Mouse (Mus musculus): ENCODE measurements at regions not wholly inside any gene's neighbourhood (a gene's known extent, or its start where the extent isn't known, plus 50 kb on each side); places are given as distances from the start of the nearest gene placed in this dataset.

DNA sequence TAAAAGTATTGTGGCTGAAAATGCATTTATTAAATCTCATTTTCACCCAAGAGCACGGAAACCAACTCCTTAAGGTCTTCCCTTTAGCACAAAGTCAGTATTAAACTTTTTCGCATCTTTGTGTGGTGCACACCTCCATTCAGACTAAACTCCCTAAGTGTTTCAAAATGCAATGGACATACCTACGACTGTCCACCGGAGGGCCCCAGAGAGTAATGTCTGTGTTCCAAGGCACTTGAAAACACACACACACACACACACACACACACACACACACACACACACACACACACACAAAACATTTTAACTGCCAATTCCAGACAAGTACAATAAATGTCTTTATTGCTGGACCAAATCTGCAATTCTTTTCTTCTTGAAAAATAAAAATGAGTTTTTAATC is 243.7 kb downstream of the Foxa2 start:
- no peak for DNase-seq

GRCm38 (mm10) chr2:147791434-147791833 is 255.3 kb downstream of the Foxa2 start:
- DNase-seq, result no peak

DNA sequence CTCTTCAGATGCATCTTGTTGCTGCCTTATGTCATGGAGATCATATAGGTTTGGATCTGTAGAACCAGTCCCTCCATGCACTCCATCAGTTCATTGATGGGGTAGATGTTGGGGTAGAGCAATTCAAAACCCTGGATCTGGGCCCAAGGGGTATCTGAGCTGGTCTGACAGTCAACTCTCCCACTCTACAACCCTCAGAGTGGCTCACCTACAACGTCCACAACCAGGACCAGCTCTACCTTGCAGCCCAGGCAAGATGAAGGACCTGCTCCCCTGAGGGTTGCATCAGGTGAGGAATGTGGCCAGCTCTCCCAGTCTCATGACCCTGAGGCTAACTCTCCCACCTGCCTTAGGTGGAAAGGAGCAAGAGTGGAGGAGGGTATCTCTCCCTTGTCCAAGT is 256.9 kb downstream of the Foxa2 start:
- DNase-seq, result no peak

GRCm38 (mm10) chr2:147789268-147789667 is 257.5 kb downstream of the Foxa2 start:
- peak in 1 of 2 experiments; percentile 8 for DNase-seq

GRCm38 (mm10) chr2:147788001-147788400 is 258.8 kb downstream of the Foxa2 start:
- no peak for DNase-seq

GRCm38 (mm10) chr2:147782496-147782895 is 264.3 kb downstream of the Foxa2 start:
- no peak for DNase-seq

DNA sequence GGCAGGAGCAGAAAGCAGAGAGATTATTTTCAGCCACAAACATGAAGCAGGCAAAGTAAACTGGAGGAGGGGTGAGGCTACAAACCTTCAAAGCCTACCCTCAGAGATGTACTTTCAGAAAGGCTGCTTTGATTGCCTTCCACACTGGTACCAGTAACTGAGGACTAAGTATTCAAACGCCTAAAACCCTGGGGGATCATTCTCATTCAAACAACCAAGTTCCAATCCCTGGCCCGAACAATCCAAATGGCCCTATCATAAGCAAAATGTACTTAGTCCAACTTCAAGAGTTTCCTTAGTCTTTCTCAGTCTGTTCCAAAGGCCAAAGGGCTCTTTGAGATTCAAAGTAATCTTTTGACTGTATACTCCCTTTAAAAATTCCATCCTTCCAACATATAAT is 270.5 kb downstream of the Foxa2 start:
- DNase-seq, result no peak

GRCm38 (mm10) chr2:147772579-147772978 is 274.2 kb downstream of the Foxa2 start:
- DNase-seq, result no peak

GRCm38 (mm10) chr2:147753089-147753488 is 293.7 kb downstream of the Foxa2 start:
- no peak for DNase-seq

DNA sequence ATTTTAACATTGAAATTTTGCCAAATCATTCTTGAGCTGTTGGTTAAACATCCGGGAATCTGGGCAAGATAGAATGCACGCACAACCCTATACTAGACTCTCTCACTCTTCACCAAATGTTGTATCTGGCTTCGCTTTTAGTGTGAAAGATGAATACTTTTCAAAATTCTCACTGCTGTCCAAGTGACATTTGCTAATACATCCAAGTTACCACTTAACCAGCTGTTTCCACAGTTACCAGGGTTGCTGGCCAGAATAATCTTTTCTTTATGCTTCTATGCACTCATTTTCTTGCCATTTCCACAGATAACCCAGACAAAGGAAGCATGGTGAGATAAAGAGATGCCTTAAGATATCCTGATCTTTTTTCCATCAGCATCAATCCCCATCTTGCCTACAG is 294.9 kb downstream of the Foxa2 start:
- DNase-seq, result no peak

DNA sequence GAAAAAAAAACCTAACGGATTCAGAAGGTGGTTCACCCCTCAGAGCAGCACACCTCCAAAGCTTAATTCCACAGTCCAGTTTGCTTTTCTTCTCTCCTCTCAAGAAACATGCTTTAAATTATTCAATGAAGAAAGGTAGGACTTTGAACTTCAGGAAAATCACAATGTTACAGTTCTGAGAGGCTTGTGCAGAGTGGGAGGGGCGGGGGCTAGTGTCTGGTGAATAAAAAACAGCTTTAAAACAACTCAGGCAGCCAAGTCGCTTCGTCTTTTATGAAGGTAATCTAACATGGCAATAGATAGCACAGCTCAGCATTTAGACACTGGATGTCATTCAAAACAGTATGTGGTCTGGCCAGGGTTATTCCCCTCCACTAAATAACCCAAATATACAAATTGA is 298.8 kb downstream of the Foxa2 start:
- DNase-seq, result no peak

DNA sequence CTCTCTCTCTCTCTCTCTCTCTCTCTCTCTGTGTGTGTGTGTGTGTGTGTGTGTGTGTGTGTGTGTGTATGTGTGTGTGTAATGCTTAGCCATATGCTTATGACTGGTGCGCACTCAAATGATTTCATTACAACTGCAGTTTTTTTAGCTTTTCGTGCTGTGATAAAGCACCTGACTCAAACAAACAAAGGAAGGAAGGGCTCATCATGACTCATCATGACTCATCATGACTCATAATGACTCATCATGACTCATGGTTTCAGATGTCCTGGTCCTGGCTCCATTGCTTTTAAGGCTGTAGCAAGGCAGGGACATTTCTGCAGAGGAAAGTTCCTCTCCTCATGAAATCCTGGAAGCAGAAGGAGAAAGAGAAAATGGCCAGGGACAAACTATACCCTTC is 302.9 kb downstream of the Foxa2 start:
- no peak for DNase-seq

- DNase-seq, result no peak
Observed at GRCm38 (mm10) chr2:147738307-147738872, 308.4 kb downstream of the Foxa2 start.

GRCm38 (mm10) chr2:147727396-147727795 is 319.4 kb downstream of the Foxa2 start:
- no peak for DNase-seq

- no peak for DNase-seq
Observed at GRCm38 (mm10) chr2:147718936-147719335, 327.8 kb downstream of the Foxa2 start.

DNA sequence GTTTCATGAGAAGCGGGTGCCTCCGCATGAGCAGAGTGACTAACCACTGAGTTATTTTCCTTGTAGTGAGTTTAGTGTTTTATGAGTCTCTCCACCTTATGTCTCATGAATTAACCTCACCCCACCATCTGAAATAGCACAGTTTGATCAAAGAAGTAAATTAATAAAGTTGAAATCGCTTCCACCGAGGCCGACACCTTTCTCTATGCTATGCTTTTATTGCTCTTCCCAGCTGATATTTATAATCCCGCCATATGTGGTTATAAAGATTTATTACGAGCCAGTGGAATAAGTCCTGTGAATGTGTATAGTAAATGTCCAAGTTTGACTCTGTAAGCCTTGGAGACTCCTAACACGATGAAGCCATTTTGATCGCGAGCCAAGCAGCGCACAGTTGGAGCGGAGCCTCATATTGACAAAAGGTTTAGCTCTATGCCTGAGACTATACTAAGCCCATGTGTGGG is 329.3 kb downstream of the Foxa2 start:
- DNase-seq, result no peak

DNA sequence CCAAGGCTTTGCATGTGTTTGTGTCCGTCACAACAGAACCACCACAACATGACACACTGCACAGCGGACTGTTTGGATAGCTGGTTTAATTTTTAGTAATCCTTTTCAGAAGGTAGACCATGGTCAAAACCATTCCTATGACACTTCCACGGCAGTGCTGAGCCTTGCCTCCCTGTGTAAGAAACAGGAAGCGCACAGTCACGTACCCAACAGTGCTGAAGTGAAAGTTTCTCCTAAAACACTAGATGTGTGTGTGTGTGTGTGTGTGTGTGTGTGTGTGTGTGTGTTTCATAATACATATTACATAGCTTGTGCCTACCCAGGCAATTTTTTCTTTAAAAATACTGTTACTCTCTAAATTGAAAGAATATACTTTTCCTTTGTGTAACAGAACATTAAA is 331.0 kb downstream of the Foxa2 start:
- no peak for DNase-seq

DNA sequence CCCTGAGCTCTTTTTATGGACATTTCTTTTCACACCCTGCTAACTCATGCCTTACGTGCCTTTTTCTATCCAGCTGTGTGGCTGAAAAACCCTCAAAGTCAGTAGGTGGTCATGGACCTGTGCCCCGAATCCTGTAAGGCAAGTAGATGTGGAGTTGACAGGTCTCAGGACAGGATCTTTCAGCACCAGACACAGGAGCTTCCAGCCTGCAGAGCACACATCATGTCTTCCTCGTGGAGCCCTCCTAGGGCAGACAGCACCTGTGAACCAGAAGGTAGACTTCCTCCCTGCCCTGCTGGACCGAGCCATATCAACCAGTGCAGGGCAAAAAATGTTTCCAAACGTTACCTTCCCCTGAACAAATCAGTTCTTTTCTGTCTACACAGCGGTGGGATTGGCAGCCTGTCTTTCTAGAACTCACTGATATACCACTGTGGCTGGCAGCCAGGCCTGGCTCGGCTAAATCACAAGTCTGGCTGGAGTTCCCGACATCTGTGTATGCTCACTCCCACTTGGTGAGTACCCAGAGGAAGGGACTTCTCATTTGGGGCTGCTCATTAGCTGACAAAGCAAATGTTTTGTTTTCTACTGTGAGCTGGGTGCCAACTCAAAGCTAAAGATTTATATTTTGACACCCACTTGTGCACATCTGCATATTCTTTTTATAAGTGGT is 336.0 kb downstream of the Foxa2 start:
- DNase-seq, result no peak

DNA sequence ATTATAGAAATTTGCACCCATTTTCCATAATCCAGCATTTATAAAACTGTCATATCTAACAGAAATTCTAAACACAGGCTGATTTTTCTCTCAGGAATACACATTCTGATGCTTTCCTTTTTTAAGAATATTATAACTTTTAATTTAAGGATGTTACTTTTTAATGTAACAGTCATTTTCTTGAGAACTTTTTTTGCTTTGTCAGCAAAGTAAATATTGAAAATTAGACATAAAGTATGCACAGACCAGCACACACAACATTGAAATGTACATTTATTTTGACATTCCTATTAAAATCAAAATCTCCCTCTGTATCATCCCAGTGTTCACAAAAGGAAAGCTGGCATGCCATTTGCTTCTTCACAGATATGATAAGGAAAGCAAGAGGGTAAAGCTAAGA is 337.0 kb downstream of the Foxa2 start:
- DNase-seq, result no peak

GRCm38 (mm10) chr2:147707156-147707555 is 339.6 kb downstream of the Foxa2 start:
- no peak for DNase-seq

DNA sequence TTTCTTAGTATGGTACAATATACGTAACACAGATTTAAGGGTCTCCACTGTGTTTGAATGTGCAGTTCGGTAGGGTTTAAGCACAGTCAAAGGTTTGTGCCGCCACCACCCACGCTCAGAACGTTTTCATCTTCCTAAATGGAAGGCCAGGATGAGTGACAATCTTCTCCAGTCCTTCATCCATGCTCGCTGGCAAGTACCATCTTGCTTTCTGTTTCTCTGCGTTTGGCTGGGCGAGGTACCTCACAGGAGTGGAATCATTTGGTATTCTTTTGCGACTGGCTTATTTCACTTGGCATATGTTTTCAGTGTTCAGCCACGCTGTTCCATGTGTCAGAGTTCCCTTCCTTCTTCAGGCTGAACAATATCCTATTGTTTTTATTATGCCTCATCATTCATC is 342.3 kb downstream of the Pax1 start:
- no peak for DNase-seq

DNA sequence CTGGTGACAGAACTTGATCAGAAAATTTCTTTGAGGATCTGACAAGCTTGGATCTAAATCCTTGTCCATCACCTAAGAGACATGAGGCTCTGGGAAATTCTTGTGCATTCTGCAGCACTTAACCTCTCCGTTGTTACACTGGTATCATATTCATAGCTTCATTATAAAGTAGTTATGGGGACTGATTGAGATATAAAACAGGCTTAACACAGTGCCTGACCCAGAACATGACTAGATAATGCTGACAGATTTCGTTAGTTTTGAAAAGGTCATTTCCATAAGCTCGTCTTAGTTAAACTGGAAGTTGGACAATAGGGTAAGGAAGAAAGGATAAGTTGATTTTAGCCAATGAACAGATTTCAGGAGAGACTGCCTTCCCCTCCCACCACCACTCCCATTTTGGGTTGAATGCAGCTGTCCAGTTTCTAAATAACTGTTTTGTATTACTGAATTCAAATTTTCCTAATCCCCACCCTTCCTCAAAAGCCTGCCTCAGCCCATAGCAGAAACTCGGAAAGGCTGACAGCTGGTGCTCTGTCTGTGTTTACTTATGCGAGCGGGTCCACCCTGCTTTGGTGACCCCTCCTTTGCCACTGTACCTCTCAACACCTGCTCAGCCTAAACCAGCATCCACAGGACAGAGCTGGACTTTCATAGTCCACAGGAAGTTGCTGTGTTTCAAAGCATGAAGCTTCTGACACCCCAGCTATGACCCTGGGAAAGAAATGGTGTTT is 340.8 kb downstream of the Pax1 start:
- no peak for DNase-seq

- no peak for DNase-seq
Observed at GRCm38 (mm10) chr2:147699524-147700081, 337.9 kb downstream of the Pax1 start.

DNA sequence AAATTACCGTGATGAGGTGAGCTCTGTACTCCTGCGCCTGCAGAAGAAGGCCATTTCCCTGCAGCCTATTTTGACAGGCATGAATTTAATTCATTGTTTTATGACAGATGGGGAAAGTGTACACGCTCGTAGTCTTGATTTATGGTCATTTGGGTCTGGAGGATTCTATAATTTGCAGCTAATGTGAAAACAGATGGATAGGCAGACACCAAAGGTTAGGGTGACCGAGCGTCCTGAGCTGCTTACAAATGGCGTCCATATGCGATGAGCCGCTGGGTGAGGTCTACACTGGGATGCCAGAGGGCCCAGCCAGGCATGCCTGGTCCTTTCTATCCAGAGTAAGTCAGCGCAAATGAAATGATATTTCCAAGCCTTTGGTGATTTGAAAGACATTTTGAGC is 330.2 kb downstream of the Pax1 start:
- no peak for DNase-seq

Data from spleen, adult 18-20 months (tissue).